Mouse (Mus musculus): ENCODE results near the gene Gpbp1. TPM values are rescaled to one million over a fixed set of nuclear protein-coding genes. Genes with fewer than 3 reads are reported as not detected.
A peak's percentile ranks its signal among the peaks of the same experiment; 100 is the strongest.

Gpbp1 gene
- polyA plus RNA-seq, 1 experiment from 2014 or later, result 82.0 TPM

DNA sequence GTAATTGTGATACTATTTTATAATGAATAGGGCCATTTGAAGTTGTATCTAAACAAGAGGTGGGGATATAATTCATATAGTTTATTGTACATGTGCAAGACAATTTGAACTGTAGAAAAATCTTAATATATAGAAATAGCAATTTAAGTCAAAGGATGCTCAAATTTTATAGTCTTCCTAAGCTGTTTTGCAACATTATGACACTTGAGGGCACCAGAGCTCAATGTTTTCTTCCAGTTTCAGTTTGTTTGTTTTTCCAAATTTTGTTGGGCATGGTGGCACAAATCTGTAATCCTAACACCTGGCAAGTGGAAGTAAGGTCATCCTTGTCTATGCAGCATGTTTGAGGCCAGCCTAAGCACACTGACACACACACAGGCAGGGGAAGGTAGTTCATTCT, 68.6 kb downstream of the Gpbp1 start:
- Histone ChIP-seq H3K4me1 (ENCODE audit: control insufficient read depth, insufficient read depth, low read length) (no peaks in the 10 kb centered on the region), H3K36me3 (ENCODE audit: control insufficient read depth, insufficient read depth, low read length) (peaks cover 12% of the 10 kb centered on the region), H3K9ac (replicated peaks; ENCODE audit: low read depth, low read length) (no peak overlapping the region), H3K27me3 (ENCODE audit: control insufficient read depth, insufficient read depth, low read length) (no peaks in the 10 kb centered on the region), H3K4me3 (ENCODE audit: low read depth, low read length) (no peak overlapping the region), H3K4me2 (replicated peaks; ENCODE audit: low read depth, low read length) (no peak overlapping the region), H3K9me3 (ENCODE audit: control insufficient read depth, low read depth, low read length) (no peaks in the 10 kb centered on the region), H3K27ac (ENCODE audit: low read length) (no peak overlapping the region)
- ATAC-seq (ENCODE audit: insufficient number of reproducible peaks, insufficient read depth, low FRiP score, low read depth), result no peak

DNA sequence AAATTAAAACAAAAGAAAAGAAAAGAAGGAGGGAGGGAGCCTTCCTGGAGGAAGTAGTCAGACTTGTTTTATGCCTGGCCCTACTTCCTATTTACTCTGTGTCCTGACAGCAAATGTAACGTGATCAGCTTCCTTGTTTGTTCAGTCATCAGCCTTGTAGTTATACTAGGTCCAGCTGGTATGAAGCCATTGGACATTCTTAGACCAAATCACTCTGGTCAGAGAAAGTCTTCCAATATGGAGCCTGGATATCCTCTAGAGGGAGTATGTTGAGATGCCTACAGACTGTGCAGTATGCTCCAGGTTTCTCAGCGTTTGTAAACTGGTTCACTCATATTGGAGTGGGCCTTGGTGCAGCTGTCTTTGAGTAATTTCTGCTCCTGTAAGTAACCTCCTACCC, 71.8 kb downstream of the Gpbp1 start:
- Histone ChIP-seq H3K27me3 (ENCODE audit: control insufficient read depth, insufficient read depth, low read length) (no peaks in the 10 kb centered on the region), H3K4me1 (ENCODE audit: control insufficient read depth, insufficient read depth, low read length) (no peaks in the 10 kb centered on the region), H3K4me2 (replicated peaks; ENCODE audit: low read depth, low read length) (no peak overlapping the region), H3K9me3 (ENCODE audit: control insufficient read depth, low read depth, low read length) (no peaks in the 10 kb centered on the region), H3K4me3 (ENCODE audit: low read depth, low read length) (no peak overlapping the region), H3K9ac (replicated peaks; ENCODE audit: low read depth, low read length) (no peak overlapping the region), H3K27ac (ENCODE audit: low read length) (no peak overlapping the region), H3K36me3 (ENCODE audit: control insufficient read depth, insufficient read depth, low read length) (no peaks in the 10 kb centered on the region)
- ATAC-seq (ENCODE audit: insufficient number of reproducible peaks, insufficient read depth, low FRiP score, low read depth), result no peak
- WGBS, result 64% methylated on average over 2 of the region's 2 CpGs

DNA sequence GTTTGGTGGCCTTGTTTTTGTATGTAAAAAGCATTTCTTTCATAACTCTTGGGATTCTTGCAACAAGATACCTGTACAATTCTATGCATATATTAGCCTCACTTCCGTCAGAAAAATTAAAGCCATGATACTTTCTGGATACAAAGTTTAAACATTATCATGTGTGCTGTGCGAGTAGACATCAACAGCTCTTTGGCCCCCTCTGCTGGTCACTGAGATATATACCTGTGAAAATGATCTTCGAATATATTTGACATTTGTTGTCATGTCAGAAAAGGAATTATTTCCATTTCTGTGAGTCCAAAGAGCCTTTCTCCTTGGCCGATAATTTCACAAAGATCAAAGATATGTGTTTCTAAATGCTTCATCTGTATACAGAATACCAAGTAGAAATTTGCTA, 76.8 kb downstream of the Gpbp1 start:
- no peaks in the 10 kb centered on the region for H3K36me3 ChIP-seq (ENCODE audit: control insufficient read depth, insufficient read depth, low read length)
- no peaks in the 10 kb centered on the region for H3K9me3 ChIP-seq (ENCODE audit: control insufficient read depth, low read depth, low read length)
- no peaks in the 10 kb centered on the region for H3K4me1 ChIP-seq (ENCODE audit: control insufficient read depth, insufficient read depth, low read length)
- H3K4me3 ChIP-seq (ENCODE audit: low read depth, low read length), result no peak overlapping the region
- no peaks in the 10 kb centered on the region for H3K27me3 ChIP-seq (ENCODE audit: control insufficient read depth, insufficient read depth, low read length)
- no peak overlapping the region for H3K9ac ChIP-seq (replicated peaks; ENCODE audit: low read depth, low read length)
- no peak overlapping the region for H3K4me2 ChIP-seq (replicated peaks; ENCODE audit: low read depth, low read length)
- no peak overlapping the region for H3K27ac ChIP-seq (ENCODE audit: low read length)
- no peak for ATAC-seq (ENCODE audit: insufficient number of reproducible peaks, insufficient read depth, low FRiP score, low read depth)
- 39% methylated on average over 4 of the region's 4 CpGs for WGBS

DNA sequence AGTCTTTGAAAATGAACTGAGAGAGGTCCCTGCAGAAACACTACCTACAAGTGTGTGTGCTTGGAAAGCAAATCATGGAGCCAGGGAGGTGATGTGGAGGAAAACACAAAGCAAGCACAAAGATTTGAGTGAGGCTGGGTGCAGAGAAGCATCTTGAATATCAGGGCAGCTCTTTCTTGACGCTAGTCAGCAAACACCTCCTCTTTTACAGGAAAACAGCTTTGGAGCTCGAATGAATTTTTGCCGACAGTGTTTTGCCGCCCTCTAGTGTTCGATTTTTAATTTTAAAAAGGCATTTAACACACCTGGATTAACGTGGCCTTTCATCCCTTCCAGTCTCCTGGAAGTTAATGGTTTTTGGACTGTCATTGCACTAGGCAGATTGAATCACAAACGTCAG, 79.1 kb downstream of the Gpbp1 start:
- under 1% methylated on average over 7 of the region's 7 CpGs for WGBS
- no peak for ATAC-seq (ENCODE audit: insufficient number of reproducible peaks, insufficient read depth, low FRiP score, low read depth)
- H3K27ac ChIP-seq (ENCODE audit: low read length), result no peak overlapping the region

DNA sequence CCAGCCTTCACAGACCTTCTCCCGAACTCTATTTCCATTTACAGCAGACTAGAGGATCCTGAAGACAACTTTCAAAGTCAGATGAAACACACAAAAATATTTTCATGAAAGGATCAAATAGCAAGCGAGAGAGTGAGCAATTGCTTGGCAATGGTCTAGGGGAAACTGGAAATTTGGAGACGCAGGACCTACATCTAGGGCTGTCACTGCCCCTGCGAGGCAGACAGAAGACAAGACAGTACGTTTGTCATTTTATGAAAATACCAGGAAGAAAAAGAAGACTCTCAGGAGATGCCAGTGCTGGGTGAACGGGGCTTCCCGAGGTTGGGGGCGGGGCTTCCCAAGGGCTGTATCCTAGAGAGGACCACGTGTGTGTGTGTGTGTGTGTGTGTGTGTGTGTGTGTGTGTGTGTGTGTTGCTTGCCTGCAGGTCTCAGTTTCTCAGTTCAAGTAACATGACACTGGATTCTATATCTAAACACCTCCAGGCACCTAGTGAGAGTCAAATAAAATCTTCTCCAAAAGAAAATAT, 83.0 kb downstream of the Gpbp1 start:
- ATAC-seq (ENCODE audit: insufficient number of reproducible peaks, insufficient read depth, low FRiP score, low read depth), result no peak
- H3K36me3 ChIP-seq (ENCODE audit: control insufficient read depth, insufficient read depth, low read length), result no peaks in the 10 kb centered on the region
- H3K4me2 ChIP-seq (replicated peaks; ENCODE audit: low read depth, low read length), result no peak overlapping the region
- no peaks in the 10 kb centered on the region for H3K4me1 ChIP-seq (ENCODE audit: control insufficient read depth, insufficient read depth, low read length)
- H3K27ac ChIP-seq (ENCODE audit: low read length), result no peak overlapping the region
- no peak overlapping the region for H3K9ac ChIP-seq (replicated peaks; ENCODE audit: low read depth, low read length)
- H3K4me3 ChIP-seq (ENCODE audit: low read depth, low read length), result no peak overlapping the region
- no peaks in the 10 kb centered on the region for H3K9me3 ChIP-seq (ENCODE audit: control insufficient read depth, low read depth, low read length)
- H3K27me3 ChIP-seq (ENCODE audit: control insufficient read depth, insufficient read depth, low read length), result no peaks in the 10 kb centered on the region
- 37% methylated on average over 9 of the region's 9 CpGs for WGBS

More for the DNA sequence above, 79.1 kb downstream of the Gpbp1 start:
- Histone ChIP-seq H3K9ac (replicated peaks; ENCODE audit: low read depth, low read length) (no peak overlapping the region), H3K36me3 (ENCODE audit: control insufficient read depth, insufficient read depth, low read length) (no peaks in the 10 kb centered on the region), H3K4me1 (ENCODE audit: control insufficient read depth, insufficient read depth, low read length) (no peaks in the 10 kb centered on the region), H3K27me3 (ENCODE audit: control insufficient read depth, insufficient read depth, low read length) (no peaks in the 10 kb centered on the region), H3K4me2 (replicated peaks; ENCODE audit: low read depth, low read length) (no peak overlapping the region), H3K9me3 (ENCODE audit: control insufficient read depth, low read depth, low read length) (no peaks in the 10 kb centered on the region), H3K4me3 (ENCODE audit: low read depth, low read length) (no peak overlapping the region)

DNA sequence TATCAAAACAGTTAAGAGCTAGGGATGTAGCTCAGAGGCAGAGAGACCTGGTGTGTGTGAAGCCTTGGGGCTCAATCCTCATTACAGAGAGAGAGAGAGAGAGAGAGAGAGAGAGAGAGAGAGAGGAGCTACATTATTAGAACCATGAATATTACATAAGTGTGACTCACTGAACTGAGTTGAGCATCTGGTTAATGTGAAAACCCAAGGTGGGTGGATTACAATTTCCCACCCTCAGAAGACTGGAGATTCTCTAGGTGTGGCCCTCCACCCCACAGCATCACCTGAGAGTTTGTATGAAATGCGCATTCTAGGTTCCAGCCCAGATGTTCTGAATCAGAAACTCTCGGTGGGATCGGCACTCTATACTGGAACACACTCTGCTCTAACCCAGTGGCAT, 84.0 kb downstream of the Gpbp1 start:
- no peak overlapping the region for H3K4me3 ChIP-seq (ENCODE audit: low read depth, low read length)
- no peak for ATAC-seq (ENCODE audit: insufficient number of reproducible peaks, insufficient read depth, low FRiP score, low read depth)
- H3K36me3 ChIP-seq (ENCODE audit: control insufficient read depth, insufficient read depth, low read length), result no peaks in the 10 kb centered on the region
- no peaks in the 10 kb centered on the region for H3K27me3 ChIP-seq (ENCODE audit: control insufficient read depth, insufficient read depth, low read length)
- no peak overlapping the region for H3K4me2 ChIP-seq (replicated peaks; ENCODE audit: low read depth, low read length)
- H3K9me3 ChIP-seq (ENCODE audit: control insufficient read depth, low read depth, low read length), result no peaks in the 10 kb centered on the region
- H3K27ac ChIP-seq (ENCODE audit: low read length), result no peak overlapping the region
- H3K9ac ChIP-seq (replicated peaks; ENCODE audit: low read depth, low read length), result no peak overlapping the region
- WGBS, result 87% methylated on average over 3 of the region's 3 CpGs
- no peaks in the 10 kb centered on the region for H3K4me1 ChIP-seq (ENCODE audit: control insufficient read depth, insufficient read depth, low read length)

DNA sequence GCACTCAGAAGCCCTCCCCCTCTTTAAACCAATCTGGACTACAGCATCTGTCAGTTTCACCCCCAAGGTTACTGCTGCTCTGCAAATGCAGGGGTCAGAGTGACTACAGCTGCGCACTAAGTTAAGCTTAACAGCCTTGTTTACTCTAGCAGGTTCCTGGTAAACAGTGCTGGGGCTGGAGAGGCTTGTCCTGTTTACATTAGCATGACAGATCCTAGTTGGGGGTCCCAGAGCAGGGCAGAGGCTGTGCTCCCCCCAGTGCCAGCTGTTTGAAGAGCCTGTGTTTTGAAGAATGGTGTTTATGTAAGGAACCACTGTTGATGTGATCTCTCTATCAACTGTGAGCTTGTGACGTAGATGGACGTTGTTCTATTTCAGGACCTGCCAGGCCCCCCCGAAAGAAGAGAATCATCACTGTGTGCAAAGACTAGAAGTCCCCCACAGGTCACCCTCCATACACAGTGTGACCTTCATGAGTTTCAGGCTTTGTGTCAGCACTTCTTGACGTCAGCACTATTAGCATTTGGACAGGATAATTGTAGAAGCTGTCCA, 92.2 kb downstream of the Gpbp1 start:
- H3K4me3 ChIP-seq (ENCODE audit: low read depth, low read length), result no peak overlapping the region
- H3K27ac ChIP-seq (ENCODE audit: low read length), result no peak overlapping the region
- H3K9ac ChIP-seq (replicated peaks; ENCODE audit: low read depth, low read length), result no peak overlapping the region
- H3K4me2 ChIP-seq (replicated peaks; ENCODE audit: low read depth, low read length), result no peak overlapping the region
- H3K4me1 ChIP-seq (ENCODE audit: control insufficient read depth, insufficient read depth, low read length), result peaks cover 7% of the 10 kb centered on the region
- H3K36me3 ChIP-seq (ENCODE audit: control insufficient read depth, insufficient read depth, low read length), result no peaks in the 10 kb centered on the region
- H3K27me3 ChIP-seq (ENCODE audit: control insufficient read depth, insufficient read depth, low read length), result no peaks in the 10 kb centered on the region
- ATAC-seq (ENCODE audit: insufficient number of reproducible peaks, insufficient read depth, low FRiP score, low read depth), result peak; percentile 85
- H3K9me3 ChIP-seq (ENCODE audit: control insufficient read depth, low read depth, low read length), result no peaks in the 10 kb centered on the region
- WGBS, result 5% methylated on average over 5 of the region's 5 CpGs

DNA sequence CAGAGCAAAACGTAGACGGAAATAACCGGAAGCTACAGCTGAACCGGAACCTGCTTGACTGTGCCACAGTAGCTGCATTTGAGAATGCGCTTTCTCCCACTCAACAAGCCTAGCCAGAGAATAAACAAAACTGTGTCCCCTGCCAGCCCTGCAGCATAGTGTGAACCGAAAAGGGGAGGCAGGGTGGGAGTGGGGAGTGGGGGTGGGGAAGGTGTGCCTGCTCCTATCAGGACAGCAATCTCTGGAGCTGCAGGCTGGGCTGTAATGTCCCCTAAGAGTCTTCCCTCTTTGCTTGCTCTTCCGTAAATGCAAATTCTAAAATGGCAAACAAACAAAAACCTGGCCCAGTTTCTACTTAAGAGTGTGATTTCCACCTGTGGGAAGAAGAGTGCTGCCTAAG, 92.8 kb downstream of the Gpbp1 start:
- Histone ChIP-seq H3K9me3 (ENCODE audit: control insufficient read depth, low read depth, low read length) (no peaks in the 10 kb centered on the region), H3K4me1 (ENCODE audit: control insufficient read depth, insufficient read depth, low read length) (peaks cover 7% of the 10 kb centered on the region), H3K4me2 (replicated peaks; ENCODE audit: low read depth, low read length) (no peak overlapping the region), H3K27ac (ENCODE audit: low read length) (no peak overlapping the region; the same call in 1 of the 2 replicates), H3K36me3 (ENCODE audit: control insufficient read depth, insufficient read depth, low read length) (no peaks in the 10 kb centered on the region), H3K27me3 (ENCODE audit: control insufficient read depth, insufficient read depth, low read length) (no peaks in the 10 kb centered on the region), H3K4me3 (ENCODE audit: low read depth, low read length) (no peak overlapping the region), H3K9ac (replicated peaks; ENCODE audit: low read depth, low read length) (no peak overlapping the region)
- 0 out of 2 replicates have a peak, but pooled peaks have one; percentile 12 for ATAC-seq (ENCODE audit: insufficient number of reproducible peaks, insufficient read depth, low FRiP score, low read depth)
- WGBS, result 27% methylated on average over 7 of the region's 7 CpGs

DNA sequence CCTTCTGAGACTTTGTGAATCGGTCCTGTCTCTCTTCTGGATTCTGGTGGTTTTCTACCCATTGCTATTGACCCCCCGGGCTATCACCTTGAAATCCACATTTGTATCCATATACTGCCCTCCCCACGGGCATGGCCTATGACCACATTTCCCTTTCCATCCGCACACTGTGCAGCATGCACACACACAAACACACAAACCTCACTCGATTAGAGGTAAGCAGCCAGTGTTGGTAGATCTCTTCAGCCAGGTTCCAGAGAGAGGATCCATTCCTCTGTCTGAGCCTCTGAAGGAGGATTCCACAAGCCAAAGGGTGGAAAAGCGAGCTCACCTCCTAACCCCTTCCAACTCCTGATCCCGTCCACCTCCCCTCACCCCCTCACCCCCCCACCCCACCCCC, 94.4 kb downstream of the Gpbp1 start:
- peaks cover 7% of the 10 kb centered on the region for H3K4me1 ChIP-seq (ENCODE audit: control insufficient read depth, insufficient read depth, low read length)
- no peaks in the 10 kb centered on the region for H3K9me3 ChIP-seq (ENCODE audit: control insufficient read depth, low read depth, low read length)
- H3K4me3 ChIP-seq (ENCODE audit: low read depth, low read length), result no peak overlapping the region
- 87% methylated on average over 7 of the region's 7 CpGs for WGBS
- no peak overlapping the region for H3K27ac ChIP-seq (ENCODE audit: low read length)
- ATAC-seq (ENCODE audit: insufficient number of reproducible peaks, insufficient read depth, low FRiP score, low read depth), result no peak
- H3K4me2 ChIP-seq (replicated peaks; ENCODE audit: low read depth, low read length), result no peak overlapping the region
- H3K9ac ChIP-seq (replicated peaks; ENCODE audit: low read depth, low read length), result no peak overlapping the region
- no peaks in the 10 kb centered on the region for H3K27me3 ChIP-seq (ENCODE audit: control insufficient read depth, insufficient read depth, low read length)
- H3K36me3 ChIP-seq (ENCODE audit: control insufficient read depth, insufficient read depth, low read length), result no peaks in the 10 kb centered on the region
